Mouse (Mus musculus) liver, postnatal 0 days (tissue): ENCODE measurements around the gene Ranbp6.

Experiments used
- CTCF ChIP-seq: sonication (generic); IDR thresholded peaks from 2 replicates; pipeline ENCODE4 v1.5.1; 2016; ENCODE audit warnings: antibody characterized with exemption, low read depth
- EP300 ChIP-seq: IDR thresholded peaks from 2 replicates; pipeline ENCODE4 v1.6.1; 2016; ENCODE audit warnings: antibody characterized with exemption, low read depth, mild to moderate bottlenecking

DNA sequence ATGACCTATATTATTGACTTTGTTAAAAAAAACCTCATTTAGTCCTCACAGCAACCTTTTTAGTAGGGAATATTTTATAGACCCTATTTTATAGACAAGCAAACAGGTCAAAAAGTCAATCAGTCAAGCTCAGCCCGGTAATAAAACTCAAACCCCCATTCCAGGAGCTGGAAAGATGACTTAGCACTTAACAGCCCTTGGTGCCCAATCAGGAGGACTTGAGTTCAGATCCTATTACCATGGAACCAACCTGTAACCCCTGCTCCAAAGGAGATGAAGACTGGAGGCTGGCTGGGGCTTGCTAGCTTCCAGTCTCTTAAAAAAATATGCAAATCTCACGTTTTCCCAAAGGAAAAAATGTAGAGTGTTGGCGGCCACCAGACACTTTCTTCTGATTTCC, 8.8 kb downstream of the Ranbp6 start:
- TF ChIP-seq CTCF (no peak), EP300 (no peak)
